Mouse (Mus musculus) adrenal gland, adult 2 months (tissue): ENCODE measurements at regions not wholly inside any gene's neighbourhood (a gene's known extent, or its start where the extent isn't known, plus 50 kb on each side); places are given as distances from the start of the nearest gene placed in this dataset.

ENCODE experiments used
- DNase-seq: peaks from one replicate; pipeline ENCODE4 v3.0.0; 2021

- no peak for DNase-seq
Measured at GRCm38 (mm10) chr7:36420741-36421140, 277.2 kb upstream of the Tshz3 start.

- DNase-seq: peak; percentile 4
Measured at GRCm38 (mm10) chr7:36449181-36449915, 248.6 kb upstream of the Tshz3 start.

GRCm38 (mm10) chr7:36453816-36454215, 244.1 kb upstream of the Tshz3 start:
- no peak for DNase-seq

GRCm38 (mm10) chr7:36456080-36456479, 241.8 kb upstream of the Tshz3 start:
- no peak for DNase-seq

GRCm38 (mm10) chr7:36462422-36462833, 235.5 kb upstream of the Tshz3 start:
- no peak for DNase-seq

- DNase-seq: no peak
Measured at GRCm38 (mm10) chr7:36469386-36469785, 228.5 kb upstream of the Tshz3 start.

- no peak for DNase-seq
Measured at GRCm38 (mm10) chr7:36473532-36473931, 224.4 kb upstream of the Tshz3 start.

GRCm38 (mm10) chr7:36476434-36476833, 221.5 kb upstream of the Tshz3 start:
- no peak for DNase-seq

GRCm38 (mm10) chr7:36476851-36477644, 220.9 kb upstream of the Tshz3 start:
- DNase-seq: no peak

GRCm38 (mm10) chr7:36488155-36488554, 209.8 kb upstream of the Tshz3 start:
- no peak for DNase-seq

GRCm38 (mm10) chr7:36491173-36491581, 206.7 kb upstream of the Tshz3 start:
- no peak for DNase-seq

- no peak for DNase-seq
Measured at GRCm38 (mm10) chr7:36504010-36504875, 193.7 kb upstream of the Tshz3 start.

- DNase-seq: no peak
Measured at GRCm38 (mm10) chr7:36507895-36508431, 190.0 kb upstream of the Tshz3 start.

- no peak for DNase-seq
Measured at GRCm38 (mm10) chr7:36513680-36514079, 184.2 kb upstream of the Tshz3 start.

GRCm38 (mm10) chr7:36516094-36516663, 181.7 kb upstream of the Tshz3 start:
- DNase-seq: no peak

- DNase-seq: no peak
Measured at GRCm38 (mm10) chr7:36519027-36519426, 178.9 kb upstream of the Tshz3 start.

GRCm38 (mm10) chr7:36522960-36523359, 175.0 kb upstream of the Tshz3 start:
- DNase-seq: no peak

GRCm38 (mm10) chr7:36526148-36526547, 171.8 kb upstream of the Tshz3 start:
- DNase-seq: no peak

GRCm38 (mm10) chr7:36526692-36527091, 171.2 kb upstream of the Tshz3 start:
- no peak for DNase-seq

- DNase-seq: no peak
Measured at GRCm38 (mm10) chr7:36529504-36530065, 168.3 kb upstream of the Tshz3 start.

- DNase-seq: no peak
Measured at GRCm38 (mm10) chr7:36531559-36531958, 166.4 kb upstream of the Tshz3 start.
